Mouse (Mus musculus): ENCODE measurements around the gene Etv2.

Etv2 gene

GRCm38 (mm10) chr7:30613529-30614112, 22.0 kb downstream of the Etv2 start:
- no peak for DNase-seq (ENCODE audit: low spot score)

GRCm38 (mm10) chr7:30612654-30613402, 22.8 kb downstream of the Etv2 start, which contains the start of gene Upk1a:
Gene Upk1a (minus strand): TSS chr7:30612847.
- no peak for DNase-seq (ENCODE audit: low spot score)

DNA sequence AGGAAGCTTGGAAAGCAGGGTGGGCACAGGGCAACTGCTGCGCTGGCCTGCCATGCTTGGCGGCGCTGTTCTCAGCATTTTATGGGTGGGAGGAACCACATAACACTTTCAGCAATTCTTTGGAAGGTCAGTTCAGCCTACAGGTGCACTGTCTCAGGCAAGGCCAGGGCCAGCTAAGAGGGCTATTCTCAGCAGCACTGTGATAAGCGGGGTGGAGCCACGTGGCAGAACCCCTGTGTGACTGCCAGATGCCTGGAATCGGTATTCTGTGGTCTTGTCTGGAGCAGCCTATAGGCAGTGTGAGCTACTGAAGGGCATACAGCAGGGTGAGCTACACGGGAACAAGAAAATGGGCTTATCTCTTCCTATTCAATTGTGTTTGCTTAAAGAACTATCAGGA, 25.6 kb downstream of the Etv2 start:
- DNase-seq (ENCODE audit: low spot score): no peak

- no peak for DNase-seq (ENCODE audit: low spot score)
These were observed 27.2 kb downstream of the Etv2 start for GRCm38 (mm10) chr7:30608476-30608875.

GRCm38 (mm10) chr7:30607706-30608309, 27.8 kb downstream of the Etv2 start:
- DNase-seq (ENCODE audit: low spot score): no peak

- DNase-seq (ENCODE audit: low spot score): no peak
These were observed 30.7 kb downstream of the Etv2 start for GRCm38 (mm10) chr7:30604944-30605343.

DNA sequence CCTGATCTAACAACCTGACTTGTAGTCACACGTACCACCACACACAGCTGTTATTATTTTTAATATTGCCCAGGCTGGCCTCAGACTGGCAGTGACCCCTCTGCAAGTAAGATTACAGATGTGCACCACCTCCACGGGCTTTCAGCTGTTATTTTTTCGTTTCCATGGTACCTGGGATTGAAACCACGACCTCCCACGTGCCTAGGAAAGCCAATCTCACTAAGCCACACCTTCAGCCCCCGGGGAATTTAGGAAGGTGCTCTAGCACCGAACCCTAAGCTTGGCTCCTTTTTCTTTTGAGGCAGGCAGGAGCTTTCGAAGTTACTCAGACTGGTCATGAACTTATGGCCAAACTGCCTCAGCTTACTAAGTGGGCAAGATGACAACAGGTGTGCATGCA, 31.2 kb downstream of the Etv2 start:
- no peak for DNase-seq (ENCODE audit: low spot score)

- DNase-seq (ENCODE audit: low spot score): peak; percentile 83
These were observed 33.1 kb downstream of the Etv2 start for GRCm38 (mm10) chr7:30602583-30602982.

DNA sequence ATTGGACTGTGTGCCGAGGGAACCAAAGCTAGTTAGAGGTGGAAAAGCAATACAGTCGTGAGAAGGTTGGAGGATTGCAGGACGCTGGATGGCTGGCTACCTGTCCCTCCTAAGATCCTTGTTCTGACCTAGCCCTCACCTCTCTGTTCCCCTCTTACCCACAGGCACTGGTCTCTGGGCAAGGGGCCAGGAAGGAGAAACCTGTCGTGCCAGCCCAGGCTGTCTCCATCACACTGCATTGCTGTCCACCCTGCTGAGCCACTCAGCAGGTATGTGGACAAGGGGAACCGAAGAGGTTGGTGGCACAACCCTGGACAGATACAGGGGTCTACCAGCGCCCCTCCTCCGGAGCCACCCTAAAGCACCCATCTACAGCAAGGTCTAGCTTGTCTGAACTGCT, 35.0 kb downstream of the Etv2 start:
- DNase-seq (ENCODE audit: low spot score): no peak

- peak; percentile 85 for DNase-seq (ENCODE audit: low spot score)
These were observed 35.7 kb downstream of the Etv2 start for GRCm38 (mm10) chr7:30599933-30600353.

DNA sequence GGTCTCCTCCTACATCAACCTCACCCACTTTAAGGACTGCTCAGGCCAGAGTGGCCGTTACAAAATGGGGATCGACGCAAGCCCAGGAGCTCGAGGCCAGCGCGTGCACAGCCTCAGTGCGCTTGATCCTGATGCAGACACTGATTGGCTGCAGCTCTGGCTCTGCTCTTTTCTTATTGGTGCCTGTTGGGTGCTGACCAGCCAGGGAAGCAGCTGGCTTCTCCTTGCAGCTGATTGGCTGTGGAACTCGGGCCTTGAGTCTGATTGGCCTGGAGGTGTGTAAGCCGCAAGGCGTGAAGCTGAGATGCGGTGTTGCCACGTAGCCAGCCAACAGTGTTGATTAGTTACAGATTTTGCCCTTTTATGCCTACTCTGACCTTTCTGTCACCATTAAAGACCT, 36.9 kb downstream of the Etv2 start, which contains the start of gene Zbtb32:
Zbtb32 (minus strand) TSS at position 124 of the 400 bp plus-strand sequence.
- no peak for DNase-seq (ENCODE audit: low spot score)

- DNase-seq (ENCODE audit: low spot score): no peak
These were observed 38.8 kb downstream of the Etv2 start for GRCm38 (mm10) chr7:30596811-30597210.

DNA sequence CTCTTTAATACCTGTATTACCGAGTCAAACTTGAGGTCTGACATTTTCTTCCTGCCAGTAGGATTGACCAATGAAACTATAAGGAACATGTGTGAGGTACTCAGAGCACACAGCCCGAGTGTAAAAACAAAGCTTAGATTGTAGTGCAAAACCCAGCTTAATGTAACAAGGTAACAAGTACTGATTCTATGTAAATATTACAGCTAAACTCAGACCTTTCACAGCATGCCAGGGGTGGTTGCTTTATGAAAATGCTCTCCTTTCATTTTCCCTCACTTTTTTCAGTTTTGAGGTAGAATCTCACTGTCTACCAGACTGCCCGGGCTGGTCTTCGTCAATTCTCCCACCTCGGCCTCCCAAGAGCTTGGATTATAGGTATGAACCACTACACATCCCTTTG, 39.6 kb downstream of the Etv2 start:
- no peak for DNase-seq (ENCODE audit: low spot score)

DNA sequence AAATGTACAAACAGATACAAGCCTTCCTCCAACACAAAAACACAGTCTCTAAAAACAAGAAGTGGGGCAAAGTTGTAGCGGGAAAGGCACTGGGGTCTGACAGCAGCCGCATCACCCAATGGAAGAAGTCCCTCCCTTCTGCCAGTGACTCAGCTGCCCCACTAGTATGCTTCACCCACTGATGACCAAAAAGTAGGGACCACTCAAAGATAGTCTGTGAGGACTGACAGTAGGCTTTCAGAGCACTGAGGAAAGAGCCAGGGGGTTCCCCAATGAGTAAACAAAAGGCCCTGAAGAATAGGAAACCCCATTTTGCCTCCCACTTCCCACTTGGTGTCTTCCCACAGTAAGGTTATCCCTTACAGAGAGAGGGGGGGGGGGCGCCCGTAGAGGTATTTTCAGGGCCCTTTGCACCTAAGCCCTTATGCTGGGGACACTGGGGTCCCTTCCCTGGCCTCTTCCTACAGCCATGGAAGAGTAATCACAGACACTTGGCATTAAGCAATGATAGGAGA, 41.1 kb downstream of the Etv2 start:
- DNase-seq (ENCODE audit: low spot score): no peak

DNA sequence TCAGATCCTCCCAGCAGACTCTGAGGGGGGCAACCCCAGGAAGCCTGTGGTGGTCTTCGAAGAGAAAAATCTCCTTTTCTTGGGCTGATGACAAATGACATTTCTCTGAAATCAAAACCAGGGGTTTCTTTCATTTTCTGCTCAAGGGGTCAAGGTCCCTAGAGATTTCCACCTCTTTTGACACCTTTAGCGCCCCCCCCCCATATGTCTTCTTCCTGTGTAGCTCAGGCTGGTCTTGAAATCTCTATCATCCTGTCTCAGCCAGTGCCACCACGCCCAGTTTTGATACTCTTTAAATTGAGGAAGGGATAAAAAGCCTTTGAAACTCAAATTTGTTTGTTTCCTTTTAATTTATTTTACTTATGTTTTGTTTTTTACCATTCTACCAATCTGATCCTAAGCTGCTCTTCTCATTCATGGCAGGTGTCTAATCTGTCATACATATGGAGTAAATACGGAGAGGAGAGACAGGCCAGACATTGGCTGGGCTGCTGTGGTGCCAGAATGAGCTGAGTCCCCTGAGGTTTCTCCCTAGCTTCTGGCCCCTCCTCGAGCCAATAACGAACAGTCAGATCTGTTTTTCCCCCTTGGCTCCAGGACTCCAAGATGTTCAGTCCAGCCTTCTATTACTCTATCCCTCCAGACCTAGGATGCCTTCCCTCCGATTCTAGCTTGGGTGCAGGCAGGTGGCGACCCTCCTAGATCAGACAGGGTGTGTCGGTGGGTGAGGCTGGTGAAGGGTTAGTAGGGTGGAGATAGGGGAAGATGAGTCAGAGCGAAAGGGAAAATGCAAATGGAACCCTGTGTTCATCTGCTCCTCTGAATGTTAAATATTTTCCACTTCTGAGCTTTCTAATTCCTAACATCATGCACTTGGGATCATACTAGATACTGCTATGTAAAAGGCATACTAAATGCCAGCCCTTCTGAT, 41.8 kb downstream of the Etv2 start:
- no peak for DNase-seq (ENCODE audit: low spot score)

- DNase-seq (ENCODE audit: low spot score): no peak
These were observed 42.8 kb downstream of the Etv2 start for GRCm38 (mm10) chr7:30592772-30593423.

DNA sequence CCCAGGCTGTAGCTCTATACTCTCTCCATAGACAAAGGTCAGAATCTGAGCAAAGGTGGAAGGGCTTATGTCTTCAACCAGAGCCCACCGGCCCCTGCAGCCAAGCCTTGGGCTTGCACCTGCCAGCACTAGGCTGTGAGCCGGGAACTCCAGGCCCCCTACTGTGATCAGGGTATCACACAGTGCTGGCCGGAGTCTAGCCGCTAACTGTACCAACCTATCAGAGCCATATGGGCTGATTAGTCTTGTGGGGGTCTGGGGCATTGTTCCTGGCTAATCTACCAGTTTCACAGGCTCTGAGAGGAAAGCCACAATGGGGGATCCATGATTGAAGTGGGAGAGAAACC, 44.1 kb downstream of the Etv2 start:
- DNase-seq (ENCODE audit: low spot score): no peak

GRCm38 (mm10) chr7:30590927-30591604, 44.6 kb downstream of the Etv2 start:
- no peak for DNase-seq (ENCODE audit: low spot score)

DNA sequence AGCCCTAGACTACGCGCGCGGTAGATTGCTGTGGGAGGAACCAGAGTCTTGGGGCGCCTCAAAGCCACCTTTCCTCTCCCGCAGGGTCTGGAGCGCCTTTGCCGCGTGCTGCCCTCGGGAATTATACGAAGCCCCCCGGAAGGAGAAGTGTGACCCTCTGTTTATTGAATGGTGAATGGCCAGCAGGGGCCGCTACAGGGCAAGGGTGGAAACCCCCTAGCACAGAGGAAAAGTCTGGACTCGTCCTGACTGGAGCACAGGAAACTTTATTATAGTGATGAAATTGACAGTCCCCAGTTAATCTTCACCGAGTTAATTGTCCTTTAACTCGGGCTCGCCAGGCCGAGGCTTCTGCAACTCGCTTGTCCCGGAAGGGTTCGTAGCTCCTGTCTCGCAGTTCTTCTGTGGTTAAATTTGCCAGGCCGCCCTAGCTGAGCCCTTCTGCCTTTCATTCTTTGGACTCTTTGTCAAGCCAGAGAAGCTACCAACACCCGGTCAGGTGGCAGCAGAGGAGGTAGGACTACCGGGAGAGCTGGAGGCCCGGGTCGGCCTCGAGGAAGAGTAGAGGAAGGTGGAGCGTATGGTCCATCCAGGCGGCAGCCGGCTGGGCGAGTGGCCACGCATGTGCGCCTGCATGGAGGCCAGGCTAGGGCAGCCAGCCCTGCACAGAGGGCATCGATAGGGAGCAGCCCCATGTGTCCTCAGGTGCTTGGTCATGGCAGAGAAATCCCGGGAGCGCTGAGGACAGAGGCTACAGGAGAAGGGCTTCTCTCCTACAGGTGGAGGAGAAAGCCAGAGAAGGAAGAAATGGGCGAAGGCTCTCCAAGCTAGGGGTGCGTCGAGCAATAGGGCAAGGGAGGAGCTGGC, 46.0 kb downstream of the Etv2 start:
- DNase-seq (ENCODE audit: low spot score): peak; percentile 90
